Mouse (Mus musculus): ENCODE data around the gene Fgfr2.
"Not testable (repeated sequence)": the region's sequence is repeated elsewhere in the genome, so short reads cannot be mapped to it uniquely, and the experiment has no call there.

The Fgfr2 gene

GRCm38 (mm10) chr7:130696347-130697234 is 2426.6 kb downstream of the Fgfr2 start:
- no peak for DNase-seq

GRCm38 (mm10) chr7:130695669-130696338 is 2427.3 kb downstream of the Fgfr2 start:
- no peak for DNase-seq

GRCm38 (mm10) chr7:130693800-130694193 is 2429.4 kb downstream of the Fgfr2 start:
- no peak for DNase-seq

- no peak for DNase-seq
These were observed 2430.0 kb downstream of the Fgfr2 start for GRCm38 (mm10) chr7:130692943-130693799.

- peak; percentile 41 for DNase-seq
These were observed 2430.7 kb downstream of the Fgfr2 start for GRCm38 (mm10) chr7:130692392-130692942.

GRCm38 (mm10) chr7:130691931-130692330 is 2431.2 kb downstream of the Fgfr2 start:
- DNase-seq = no peak

- no peak for DNase-seq
These were observed 2432.3 kb downstream of the Fgfr2 start for GRCm38 (mm10) chr7:130690869-130691268.

GRCm38 (mm10) chr7:130688601-130689000 is 2434.5 kb downstream of the Fgfr2 start:
- no peak for DNase-seq

- peak; percentile 43 for DNase-seq
These were observed 2441.4 kb downstream of the Fgfr2 start for GRCm38 (mm10) chr7:130681798-130682197.

GRCm38 (mm10) chr7:130678414-130678813 is 2444.7 kb downstream of the Fgfr2 start:
- DNase-seq = no peak

- DNase-seq = no peak
These were observed 2445.4 kb downstream of the Fgfr2 start for GRCm38 (mm10) chr7:130677541-130678274.

- no peak for DNase-seq
These were observed 2446.1 kb downstream of the Fgfr2 start for GRCm38 (mm10) chr7:130676885-130677540.

- no peak for DNase-seq
These were observed 2448.6 kb downstream of the Fgfr2 start for GRCm38 (mm10) chr7:130674526-130674925.

- DNase-seq = peak; percentile 47
These were observed 2449.7 kb downstream of the Fgfr2 start for GRCm38 (mm10) chr7:130673169-130674033.

GRCm38 (mm10) chr7:130671301-130671700 is 2451.8 kb downstream of the Fgfr2 start:
- peak; percentile 42 for DNase-seq

GRCm38 (mm10) chr7:130670358-130670757 is 2452.8 kb downstream of the Fgfr2 start:
- peak; percentile 19 for DNase-seq

- peak; percentile 26 for DNase-seq
These were observed 2453.7 kb downstream of the Fgfr2 start for GRCm38 (mm10) chr7:130669370-130669881.

GRCm38 (mm10) chr7:130668729-130669281 is 2454.3 kb downstream of the Fgfr2 start:
- DNase-seq = no peak

- DNase-seq = not testable (repeated sequence)
These were observed 2455.1 kb downstream of the Fgfr2 start for GRCm38 (mm10) chr7:130668013-130668412.

GRCm38 (mm10) chr7:130665358-130665757 is 2457.8 kb downstream of the Fgfr2 start:
- DNase-seq = no peak
